Mouse (Mus musculus) limb, embryonic 12.5 days (tissue): ENCODE measurements around the gene Slc38a10. TPM values are rescaled to one million over a fixed set of nuclear protein-coding genes. Genes with fewer than 3 reads are reported as not detected.

Source experiments
- ATAC-seq: fragments of 200-750 bp; cut with Nextera tagmentation; 2 replicates; pipeline ENCODE4 v1.8.0; 2017; ENCODE audit warnings: low read depth, moderate TSS enrichment; ENCODE audit not compliant: insufficient number of reproducible peaks, insufficient read depth, low FRiP score, low TSS enrichment
- H3K27ac ChIP-seq: fragments of 300-500 bp; sonication (generic); 2 replicates; pipeline ENCODE4 v1.5.1; 2016; ENCODE audit warnings: mild to moderate bottlenecking, moderate library complexity
- H3K27me3 ChIP-seq: fragments of 300-500 bp; sonication (generic); 2 replicates; pipeline ENCODE4 v1.6.1; 2016; ENCODE audit warnings: mild to moderate bottlenecking, moderate library complexity
- H3K36me3 ChIP-seq: fragments of 300-500 bp; sonication (generic); 2 replicates; pipeline ENCODE4 v1.6.1; 2016; ENCODE audit warnings: mild to moderate bottlenecking, moderate library complexity
- H3K4me1 ChIP-seq: fragments of 300-500 bp; sonication (generic); replicated peaks from 2 replicates; pipeline ENCODE4 v1.6.1; 2016
- H3K4me2 ChIP-seq: fragments of 300-500 bp; sonication (generic); 2 replicates; pipeline ENCODE4 v1.6.1; 2016; ENCODE audit warnings: mild to moderate bottlenecking, moderate library complexity
- H3K4me3 ChIP-seq: fragments of 300-500 bp; sonication (generic); replicated peaks from 2 replicates; pipeline ENCODE4 v1.5.1; 2016; ENCODE audit warnings: mild to moderate bottlenecking
- H3K9ac ChIP-seq: fragments of 300-500 bp; sonication (generic); replicated peaks from 2 replicates; pipeline ENCODE4 v1.6.1; 2016; ENCODE audit warnings: mild to moderate bottlenecking, moderate library complexity
- H3K9me3 ChIP-seq: fragments of 300-500 bp; sonication (generic); 2 replicates; pipeline ENCODE4 v1.6.1; 2016; ENCODE audit warnings: mild to moderate bottlenecking, moderate library complexity
- WGBS: fragments of 180-500 bp; shearing (Covaris S2); methylation state at CpG from one replicate; pipeline ENCODE4 v1.1.7; 2016; 5-methylcytosine and 5-hydroxymethylcytosine counted together
- polyA plus RNA-seq: library from polyadenylated mRNA; unstranded; fragments of >200 nt; fragmentation: Nextera tagmentation; extraction: Ambion mirVana; gene quantifications from 2 replicates; pipeline ENCODE4 v1.2.1, GENCODE M21; 2016

Gene Slc38a10
- polyA plus RNA-seq, 1 experiment from 2014 or later: 86.8 TPM

DNA sequence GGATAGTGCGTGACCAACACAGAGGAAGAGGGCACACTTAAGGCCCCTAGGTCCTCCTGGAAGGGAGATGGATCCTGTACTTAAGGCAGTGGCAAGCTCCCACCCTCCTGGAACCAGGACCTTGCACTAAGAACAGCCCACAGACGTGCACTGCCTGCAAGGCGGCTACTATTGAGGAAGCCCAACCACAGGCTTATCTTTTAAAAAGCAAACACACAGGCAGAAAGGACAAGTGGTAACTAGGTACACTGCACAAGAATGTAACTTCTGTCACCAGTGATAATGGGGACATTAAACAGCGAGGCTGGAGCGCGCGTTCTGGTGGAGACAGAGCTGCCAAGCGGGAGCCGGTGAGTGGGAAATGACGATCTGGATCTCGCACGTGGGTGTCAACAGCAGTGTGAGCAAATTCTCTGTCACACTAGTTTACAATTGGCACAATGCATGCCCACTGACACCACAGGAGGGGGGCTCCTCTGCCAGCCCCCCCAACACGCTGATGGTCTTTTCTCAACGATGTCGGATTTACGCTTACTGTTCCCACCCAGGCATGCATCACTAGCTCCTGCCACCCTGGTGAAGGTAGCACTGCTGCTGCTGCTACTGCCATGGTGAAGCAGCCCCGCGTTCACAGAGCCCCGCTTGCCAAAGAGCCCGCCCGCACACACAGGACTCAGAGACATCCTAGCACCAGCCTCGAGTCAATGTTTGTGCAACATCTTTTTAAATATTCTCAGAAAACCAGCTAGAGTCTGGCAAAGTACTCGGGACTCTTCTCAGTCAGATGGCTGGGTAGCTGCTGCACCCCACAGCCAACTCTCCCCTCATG, 14.1 kb downstream of the Slc38a10 start:
- no peaks in the 10 kb centered on the region for H3K27me3 ChIP-seq
- no peaks in the 10 kb centered on the region for H3K9me3 ChIP-seq
- peaks cover 9% of the 10 kb centered on the region for H3K4me1 ChIP-seq
- ATAC-seq: no peak
- no peak overlapping the region for H3K27ac ChIP-seq
- 0 out of 2 replicates have a peak overlapping the region, but pooled peaks have one; percentile 31 for H3K9ac ChIP-seq
- 83% methylated on average over 23 of the region's 23 CpGs for WGBS
- H3K4me3 ChIP-seq: no peak overlapping the region
- peaks cover 63% of the 10 kb centered on the region for H3K36me3 ChIP-seq
- H3K4me2 ChIP-seq: no peak overlapping the region

- H3K27me3 ChIP-seq: no peaks in the 10 kb centered on the region
- ATAC-seq: no peak
- 85% methylated on average over 8 of the region's 8 CpGs for WGBS
- no peak overlapping the region for H3K27ac ChIP-seq
- peaks cover 71% of the 10 kb centered on the region for H3K36me3 ChIP-seq
- H3K4me2 ChIP-seq: no peak overlapping the region
- no peak overlapping the region for H3K9ac ChIP-seq
- H3K4me3 ChIP-seq: no peak overlapping the region
- H3K4me1 ChIP-seq: peaks cover 9% of the 10 kb centered on the region
- no peaks in the 10 kb centered on the region for H3K9me3 ChIP-seq
Measured at GRCm38 (mm10) chr11:120136195-120136594, 15.0 kb downstream of the Slc38a10 start.

DNA sequence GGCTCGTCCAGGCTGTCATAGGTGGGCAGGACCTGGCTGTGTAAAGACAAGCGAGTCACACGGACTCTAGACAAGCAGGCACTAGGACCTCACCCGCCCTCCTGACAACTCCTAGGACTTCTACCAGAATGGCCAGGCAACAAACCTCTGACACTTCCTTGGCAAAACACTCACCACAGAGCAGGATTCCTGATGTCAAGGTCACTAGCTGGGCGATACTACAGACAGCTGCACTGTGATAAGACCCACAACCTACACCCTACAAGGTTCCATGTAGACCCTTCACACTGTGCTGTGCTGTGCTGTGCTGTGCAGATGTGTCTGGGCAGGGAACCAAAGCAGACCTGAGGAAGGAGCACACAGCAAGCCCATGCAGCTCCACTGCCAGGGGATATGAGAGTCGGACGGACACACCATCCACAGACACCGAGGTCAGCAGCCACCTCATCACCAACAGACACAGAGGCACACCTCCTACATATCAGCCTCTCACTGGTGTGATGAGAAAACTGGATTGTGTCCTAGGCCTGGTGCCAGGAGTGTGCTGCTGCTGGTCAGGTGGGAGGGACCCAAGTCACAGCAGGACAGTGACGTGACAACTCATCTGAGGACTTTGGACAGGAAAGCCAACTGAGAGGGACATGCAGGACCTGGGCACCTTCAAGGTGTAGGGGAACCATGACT, 16.2 kb downstream of the Slc38a10 start:
- no peaks in the 10 kb centered on the region for H3K9me3 ChIP-seq
- H3K36me3 ChIP-seq: peaks cover 77% of the 10 kb centered on the region
- H3K27ac ChIP-seq: no peak overlapping the region
- H3K4me3 ChIP-seq: no peak overlapping the region
- no peak for ATAC-seq
- no peaks in the 10 kb centered on the region for H3K27me3 ChIP-seq
- 93% methylated on average over 9 of the region's 9 CpGs for WGBS
- H3K9ac ChIP-seq: no peak overlapping the region
- no peak overlapping the region for H3K4me2 ChIP-seq
- peaks cover 9% of the 10 kb centered on the region for H3K4me1 ChIP-seq

DNA sequence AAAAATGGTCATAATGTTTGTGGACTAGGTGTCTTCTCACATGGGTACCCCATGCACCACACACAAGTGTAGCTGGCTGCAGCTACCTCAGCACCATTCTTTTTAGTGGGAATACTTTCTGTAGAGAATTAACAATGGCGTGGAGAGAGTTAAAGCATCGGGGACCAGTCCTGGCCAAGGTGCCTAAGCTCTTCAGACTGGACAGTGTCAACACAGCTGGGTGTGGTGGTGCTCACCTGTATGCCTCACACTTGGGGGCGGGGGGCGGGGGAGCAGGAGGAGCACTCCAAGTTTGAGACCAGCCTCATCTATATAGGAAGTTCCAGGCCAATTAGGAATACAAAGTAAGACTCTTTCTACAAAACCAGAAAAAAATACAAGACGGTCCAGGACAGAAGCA, 17.0 kb downstream of the Slc38a10 start:
- Histone ChIP-seq H3K9me3 (no peaks in the 10 kb centered on the region), H3K9ac (no peak overlapping the region), H3K4me3 (no peak overlapping the region), H3K27ac (no peak overlapping the region), H3K4me1 (peaks cover 9% of the 10 kb centered on the region), H3K4me2 (no peak overlapping the region), H3K27me3 (no peaks in the 10 kb centered on the region), H3K36me3 (peaks cover 80% of the 10 kb centered on the region)
- ATAC-seq: no peak
- WGBS: 95% methylated on average over 5 of the region's 5 CpGs

- H3K9me3 ChIP-seq: no peaks in the 10 kb centered on the region
- no peak overlapping the region for H3K9ac ChIP-seq
- peaks cover 84% of the 10 kb centered on the region for H3K36me3 ChIP-seq
- H3K4me2 ChIP-seq: no peak overlapping the region
- H3K27ac ChIP-seq: no peak overlapping the region
- no peak for ATAC-seq
- no peaks in the 10 kb centered on the region for H3K4me1 ChIP-seq
- no peak overlapping the region for H3K4me3 ChIP-seq
- WGBS: 90% methylated on average over 7 of the region's 7 CpGs
- no peaks in the 10 kb centered on the region for H3K27me3 ChIP-seq
Measured at GRCm38 (mm10) chr11:120129281-120129680, 21.9 kb downstream of the Slc38a10 start.

DNA sequence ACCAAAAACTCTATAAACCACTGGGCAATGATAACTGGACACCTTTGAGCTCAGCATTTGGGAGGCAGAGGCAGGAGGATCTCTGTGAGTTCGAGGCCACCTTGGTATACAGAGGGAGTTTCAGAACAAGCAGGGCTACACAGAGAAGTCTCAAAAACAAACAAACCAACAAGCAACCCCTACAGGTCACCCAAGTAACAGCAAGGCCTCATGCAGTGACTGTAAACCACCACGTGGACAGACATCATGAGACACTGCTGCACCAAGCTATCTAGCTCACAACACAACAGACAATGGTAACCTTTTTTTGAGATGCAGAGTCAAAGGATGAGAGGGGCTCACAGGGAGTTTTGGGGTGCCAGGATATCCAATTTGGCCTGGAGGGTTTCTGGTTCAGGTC, 24.3 kb downstream of the Slc38a10 start:
- ATAC-seq: no peak
- WGBS: 87% methylated on average over 2 of the region's 2 CpGs
- H3K36me3 ChIP-seq: peaks cover 81% of the 10 kb centered on the region

GRCm38 (mm10) chr11:120122126-120122525, 29.0 kb downstream of the Slc38a10 start:
- H3K9me3 ChIP-seq: no peaks in the 10 kb centered on the region
- no peak overlapping the region for H3K9ac ChIP-seq
- no peak overlapping the region for H3K4me2 ChIP-seq
- H3K27me3 ChIP-seq: peaks cover 7% of the 10 kb centered on the region; the same call in 1 of the 2 replicates
- WGBS: 87% methylated on average over 12 of the region's 12 CpGs
- no peak overlapping the region for H3K4me3 ChIP-seq
- peaks cover 14% of the 10 kb centered on the region for H3K4me1 ChIP-seq
- no peak for ATAC-seq
- H3K36me3 ChIP-seq: peaks cover 71% of the 10 kb centered on the region
- H3K27ac ChIP-seq: no peak overlapping the region

More for the DNA sequence above, 24.3 kb downstream of the Slc38a10 start:
- H3K9me3 ChIP-seq: no peaks in the 10 kb centered on the region
- H3K4me2 ChIP-seq: no peak overlapping the region
- no peaks in the 10 kb centered on the region for H3K27me3 ChIP-seq
- no peaks in the 10 kb centered on the region; the same call in 1 of the 2 replicates for H3K4me1 ChIP-seq
- H3K4me3 ChIP-seq: no peak overlapping the region
- no peak overlapping the region for H3K27ac ChIP-seq
- H3K9ac ChIP-seq: no peak overlapping the region

DNA sequence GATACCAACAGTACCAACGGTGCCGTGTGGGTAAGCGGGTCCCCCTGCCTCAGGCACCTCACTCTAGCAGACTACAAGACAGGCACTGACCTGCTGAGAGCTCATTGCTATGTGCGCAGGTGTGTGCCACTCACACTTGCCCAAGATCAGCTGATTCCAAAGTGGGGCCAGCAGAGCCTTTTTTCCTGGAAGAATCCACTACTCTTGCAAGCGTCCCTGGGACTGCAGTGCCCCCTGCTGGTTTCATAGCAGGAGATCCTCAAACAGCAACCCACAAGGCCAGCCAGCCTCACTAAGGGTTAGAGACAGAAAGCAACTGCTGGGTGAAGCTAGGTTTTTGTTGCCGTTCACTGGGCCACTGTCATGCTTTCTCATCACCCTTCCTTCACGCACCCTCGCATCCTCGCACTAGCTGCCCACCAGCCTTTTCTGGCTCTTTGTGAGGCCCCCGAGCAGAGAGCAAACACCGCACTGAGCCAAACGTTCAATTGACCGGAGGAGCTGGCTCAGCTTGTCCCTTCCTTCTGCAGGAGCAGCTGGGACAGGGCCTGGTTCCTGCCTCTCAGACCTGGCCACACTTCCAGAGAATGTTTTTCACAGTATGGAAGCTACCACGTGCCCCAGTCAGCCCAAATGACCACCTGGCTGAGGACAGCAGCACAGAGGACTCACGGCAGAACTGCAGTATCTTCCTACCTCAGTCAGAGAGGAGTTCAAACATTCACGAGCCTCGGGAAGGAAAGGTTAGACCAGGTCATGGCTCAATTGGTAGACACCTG, 30.3 kb downstream of the Slc38a10 start:
- Histone ChIP-seq H3K4me1 (peaks cover 15% of the 10 kb centered on the region), H3K9me3 (no peaks in the 10 kb centered on the region), H3K9ac (no peak overlapping the region), H3K27ac (no peak overlapping the region), H3K27me3 (peaks cover 15% of the 10 kb centered on the region), H3K4me3 (no peak overlapping the region), H3K4me2 (no peak overlapping the region), H3K36me3 (peaks cover 73% of the 10 kb centered on the region)
- 80% methylated on average over 17 of the region's 17 CpGs for WGBS
- no peak for ATAC-seq

- 0 out of 2 replicates have a peak overlapping the region, but pooled peaks have one; percentile 35 for H3K27ac ChIP-seq
- no peak overlapping the region for H3K4me3 ChIP-seq
- WGBS: 69% methylated on average over 10 of the region's 10 CpGs
- H3K9ac ChIP-seq: no peak overlapping the region
- ATAC-seq: no peak
- peaks cover 74% of the 10 kb centered on the region for H3K36me3 ChIP-seq
- no peaks in the 10 kb centered on the region for H3K9me3 ChIP-seq
- H3K4me2 ChIP-seq: no peak overlapping the region
- H3K27me3 ChIP-seq: peaks cover 15% of the 10 kb centered on the region
- peaks cover 23% of the 10 kb centered on the region for H3K4me1 ChIP-seq
Measured at GRCm38 (mm10) chr11:120119936-120120541, 31.1 kb downstream of the Slc38a10 start.

- ATAC-seq: no peak
- H3K4me1 ChIP-seq: peaks cover 30% of the 10 kb centered on the region
- WGBS: 91% methylated on average over 7 of the region's 7 CpGs
- peaks cover 15% of the 10 kb centered on the region for H3K27me3 ChIP-seq
- H3K4me2 ChIP-seq: no peak overlapping the region
- no peak overlapping the region for H3K27ac ChIP-seq
- no peak overlapping the region for H3K9ac ChIP-seq
- H3K9me3 ChIP-seq: no peaks in the 10 kb centered on the region
- peaks cover 70% of the 10 kb centered on the region for H3K36me3 ChIP-seq
- H3K4me3 ChIP-seq: no peak overlapping the region
Measured at GRCm38 (mm10) chr11:120119108-120119507, 32.0 kb downstream of the Slc38a10 start.
